Mouse (Mus musculus): ENCODE data around the gene Gbf1.

DNA sequence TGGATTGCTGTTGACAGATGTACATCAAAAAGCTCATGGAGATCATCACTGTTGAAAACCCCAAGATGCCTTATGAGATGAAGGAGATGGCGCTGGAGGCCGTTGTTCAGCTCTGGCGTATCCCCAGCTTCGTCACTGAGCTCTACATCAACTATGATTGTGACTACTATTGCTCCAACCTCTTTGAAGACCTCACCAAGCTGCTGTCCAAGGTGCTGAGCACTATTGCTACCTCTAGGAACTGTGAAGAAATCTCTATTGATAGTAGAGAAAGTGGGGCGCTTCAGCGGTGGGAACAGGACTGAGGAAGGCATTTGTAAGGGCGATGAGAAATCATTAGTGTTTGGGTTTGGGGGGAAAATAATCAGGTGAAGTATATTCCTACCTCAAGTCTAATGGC, 112.5 kb downstream of the Gbf1 start:
- TF ChIP-seq POLR2A (IDR thresholded peaks at IDR 0.05; ENCODE audit: insufficient read depth, low read length) (no peak), CTCF (IDR thresholded peaks at IDR 0.05; ENCODE audit: low read depth, low read length) (no peak)

Measured in ES-Bruce4 (cell line).